Mouse (Mus musculus): ENCODE results near the gene Ccnt2.

GRCm38 (mm10) chr1:127785882-127786281 is 11.9 kb downstream of the Ccnt2 start:
- TF ChIP-seq CTCF (IDR thresholded peaks at IDR 0.05; ENCODE audit: low read depth, low read length), result no peak
- no peak for TF ChIP-seq POLR2A (IDR thresholded peaks at IDR 0.05; ENCODE audit: extremely low read depth, insufficient read depth, low read length)

Measured in liver, adult 2 months (tissue).